Mouse (Mus musculus) liver, embryonic 18 days (tissue): Measurements from ENCODE around the gene Slc46a2. TPM values are rescaled to one million over a fixed set of nuclear protein-coding genes. Genes with fewer than 3 reads are reported as not detected.

ENCODE experiments used
- polyA plus RNA-seq: library from polyadenylated mRNA; depleted of rRNA; stranded (reverse); fragments of >200 nt; gene quantifications from 2 replicates; pipeline ENCODE4 v1.2.3, GENCODE M21; 2012; rRNA removed

Slc46a2 gene
- not detected in 2 replicates for polyA plus RNA-seq

DNA sequence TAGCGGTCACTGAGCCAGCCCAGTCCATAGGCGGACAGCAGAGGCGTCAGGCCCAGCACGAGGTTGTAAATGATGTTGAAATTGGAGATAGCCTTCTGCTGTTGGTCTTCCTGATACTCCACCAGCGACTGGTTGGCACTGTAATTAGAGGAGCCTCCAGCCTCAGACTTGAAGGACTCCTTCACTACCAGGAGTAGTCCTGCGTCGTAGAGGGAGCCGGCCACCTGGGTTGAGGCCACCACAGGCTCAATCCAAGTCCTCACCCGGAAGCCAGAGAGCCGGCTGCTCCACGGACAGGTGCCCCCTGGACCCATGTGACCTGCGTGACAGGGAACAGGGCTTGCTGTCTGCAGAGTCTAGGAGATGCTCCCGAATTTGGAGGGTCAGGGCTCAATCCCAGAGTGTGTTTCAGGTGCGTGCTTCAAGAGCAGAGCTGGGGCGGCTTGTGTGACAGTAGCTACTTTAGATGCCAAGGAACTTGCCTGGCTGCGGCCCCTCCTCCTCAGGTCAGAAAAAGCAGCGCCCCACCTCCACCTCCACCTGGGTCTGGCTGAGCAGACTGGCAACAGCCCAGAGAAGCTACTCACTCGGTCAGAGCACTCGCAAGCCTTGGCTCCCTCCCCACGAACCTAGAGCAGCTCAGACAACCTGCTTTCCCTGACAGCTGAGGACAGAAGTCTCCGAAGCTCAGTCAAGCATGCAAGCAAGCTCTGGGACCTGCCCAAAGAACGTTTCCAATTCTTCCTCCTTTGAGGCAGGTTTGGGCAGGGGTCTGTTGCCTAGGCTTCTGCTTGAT is at the start of gene Slc46a2:
TSS of gene Slc46a2 (minus strand) at position 449 of the 796 bp plus-strand sequence.

DNA sequence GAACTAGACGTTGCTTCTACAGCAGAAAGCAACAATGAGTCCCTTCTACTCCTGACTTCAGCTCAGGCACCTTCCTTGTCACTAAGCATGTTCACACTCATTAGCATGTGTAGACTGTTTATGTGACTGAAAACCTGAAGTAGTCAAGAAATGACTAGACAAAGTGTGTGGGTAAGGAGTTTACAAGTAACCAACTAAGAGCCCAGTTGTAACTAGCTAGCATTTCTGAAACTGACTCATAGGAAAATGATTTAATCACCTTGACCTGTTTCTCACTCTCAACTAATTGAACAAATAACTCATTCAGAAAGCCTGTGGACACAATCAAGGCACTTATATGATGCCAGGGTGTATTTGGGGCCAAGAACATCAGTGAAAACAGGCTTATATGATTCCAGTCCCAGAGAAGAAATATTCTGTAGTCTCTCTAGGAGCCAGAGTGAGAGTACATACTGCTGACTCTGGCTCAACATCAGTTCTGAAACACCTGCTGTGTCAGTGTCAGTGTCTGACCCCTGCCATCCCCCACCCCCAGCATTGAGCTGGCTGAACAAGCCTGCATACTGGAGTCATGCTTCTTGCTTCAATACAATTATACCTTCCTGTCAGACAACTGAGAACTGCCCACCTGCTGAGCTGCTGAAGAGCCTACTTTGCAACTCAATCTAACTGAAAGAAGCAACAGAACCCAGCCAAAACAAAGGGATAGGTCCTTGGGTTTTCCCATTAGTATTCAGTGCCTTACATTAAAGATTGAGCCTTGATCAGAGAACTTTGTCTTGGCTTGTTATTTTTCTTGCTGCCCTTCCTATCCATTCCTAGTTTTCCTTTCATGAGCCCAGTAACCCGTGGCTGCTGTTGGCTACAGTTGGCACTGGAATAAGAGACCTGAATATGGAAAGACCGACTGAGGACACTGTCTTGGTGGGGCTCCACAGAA is 48.8 kb upstream of the Slc46a2 start, which contains the start of gene Mup6:
TSS of gene Mup6 (plus strand) at position 890 of the 940 bp plus-strand sequence.

GRCm38 (mm10) chr4:59960610-59961009 is 45.8 kb upstream of the Slc46a2 start, which contains the start of gene Mup4:
Gene Mup4 (minus strand): TSS chr4:59960710.

Other genes with a start within 250 kb of the Slc46a2 start
- gene Inip, start 113.5 kb downstream of the Slc46a2 start, polyA plus RNA-seq: 5.0 and 5.1 TPM in 2 replicates
- gene Snx30, start 109.2 kb downstream of the Slc46a2 start, polyA plus RNA-seq: 2.5 and 2.8 TPM in 2 replicates
- not detected in 2 replicates for gene Mup4, start 45.7 kb upstream of the Slc46a2 start, polyA plus RNA-seq
- gene Mup6, start 49.2 kb upstream of the Slc46a2 start, polyA plus RNA-seq: not detected in 2 replicates
- not detected in 2 replicates for gene Mup7, start 155.4 kb upstream of the Slc46a2 start, polyA plus RNA-seq
- not detected in 2 replicates for gene Mup2, start 239.2 kb upstream of the Slc46a2 start, polyA plus RNA-seq